Mouse (Mus musculus) heart, postnatal 0 days (tissue): ENCODE measurements around the gene Galnt17.

Source experiments
- CTCF ChIP-seq: IDR thresholded peaks from 2 replicates; pipeline ENCODE4 v1.5.1; 2016; ENCODE audit warnings: antibody characterized with exemption, control low read depth, low read depth
- EP300 ChIP-seq: IDR thresholded peaks from 2 replicates; pipeline ENCODE4 v1.6.1; 2016; ENCODE audit warnings: antibody characterized with exemption, low read depth

DNA sequence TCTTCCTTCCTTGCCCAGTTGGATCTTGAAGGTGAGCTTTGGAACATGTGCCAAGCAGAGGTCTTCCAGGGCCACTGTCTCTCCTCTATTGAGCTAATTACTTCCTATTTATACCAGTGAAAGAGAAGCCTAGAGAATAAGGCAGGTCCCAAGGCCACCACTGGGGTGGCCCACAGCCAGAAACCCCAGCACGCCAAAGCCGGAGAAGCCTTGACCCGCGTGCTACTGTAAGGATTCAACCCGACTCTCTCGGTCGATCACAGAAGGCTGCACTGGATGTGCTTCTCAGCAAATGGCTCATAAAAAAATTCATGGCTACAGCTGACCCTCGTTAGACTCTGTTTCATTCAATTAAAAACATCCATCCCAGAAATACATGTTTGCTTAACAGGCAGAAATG lies 71.4 kb downstream of the Galnt17 start:
- TF ChIP-seq CTCF (no peak), EP300 (no peak)
